Mouse (Mus musculus): Measurements from ENCODE around the gene Arhgap6.

The Arhgap6 gene

DNA sequence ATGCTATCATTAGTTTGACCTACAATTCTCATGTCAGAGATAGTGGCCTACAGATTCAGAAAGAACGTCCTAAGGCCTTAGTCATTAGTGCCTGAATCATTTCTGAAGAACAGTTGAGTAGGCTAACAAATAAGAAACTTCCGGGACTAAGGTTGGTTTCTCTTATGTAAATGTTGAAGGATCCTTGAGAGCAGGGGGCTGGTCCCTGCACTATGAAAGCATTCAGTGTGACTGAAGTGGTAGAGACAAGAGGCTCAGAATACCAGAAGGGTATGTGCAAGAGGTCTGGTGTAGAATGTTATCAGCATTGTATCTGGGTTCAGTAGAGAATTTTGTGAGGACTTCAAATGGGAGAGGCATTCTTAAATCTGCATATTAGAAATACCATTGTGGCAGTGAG lies 185.5 kb downstream of the Arhgap6 start:
- no peak for DNase-seq (ENCODE audit: low spot score in 2 of 2)

DNA sequence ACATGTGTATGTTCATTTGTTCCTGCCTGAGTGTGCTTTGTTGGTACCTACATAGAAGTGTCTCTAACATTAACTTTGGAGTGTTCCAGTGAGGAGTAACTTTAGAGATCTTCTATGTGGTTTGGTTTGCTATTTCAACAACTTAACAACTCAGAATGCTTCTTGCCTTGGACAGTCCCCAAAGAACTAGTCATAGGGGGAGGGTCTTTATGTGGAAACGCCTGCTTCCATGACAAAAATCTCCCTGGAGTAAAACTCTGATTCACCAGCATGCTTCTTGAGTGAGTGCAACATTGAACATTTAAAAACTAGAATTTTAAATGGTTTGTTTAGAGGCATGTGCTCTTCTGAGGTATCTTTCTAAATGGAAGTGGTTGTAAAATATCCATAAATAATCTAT lies 212.2 kb downstream of the Arhgap6 start:
- no peak for DNase-seq (ENCODE audit: low spot score in 2 of 2)

DNA sequence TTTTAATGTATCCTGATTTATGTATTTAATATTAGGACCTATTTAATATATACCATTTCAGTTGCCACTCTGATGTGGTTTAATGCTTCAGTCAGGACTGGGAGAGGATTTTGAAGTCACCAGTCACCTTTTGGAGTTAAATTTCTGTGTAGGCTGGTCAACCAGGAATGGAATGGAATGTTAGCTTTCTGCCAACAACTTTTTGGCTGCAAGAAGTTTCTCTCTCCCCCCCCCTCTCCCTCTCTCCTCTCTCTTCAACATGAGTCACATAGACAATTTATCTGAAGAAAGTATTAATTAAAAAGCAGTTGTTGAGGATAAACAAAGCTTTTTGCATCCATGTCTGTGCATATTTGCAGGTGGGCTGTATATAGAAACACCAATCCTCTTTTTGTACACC lies 217.8 kb downstream of the Arhgap6 start:
- DNase-seq (ENCODE audit: low spot score in 2 of 2) = no peak

DNA sequence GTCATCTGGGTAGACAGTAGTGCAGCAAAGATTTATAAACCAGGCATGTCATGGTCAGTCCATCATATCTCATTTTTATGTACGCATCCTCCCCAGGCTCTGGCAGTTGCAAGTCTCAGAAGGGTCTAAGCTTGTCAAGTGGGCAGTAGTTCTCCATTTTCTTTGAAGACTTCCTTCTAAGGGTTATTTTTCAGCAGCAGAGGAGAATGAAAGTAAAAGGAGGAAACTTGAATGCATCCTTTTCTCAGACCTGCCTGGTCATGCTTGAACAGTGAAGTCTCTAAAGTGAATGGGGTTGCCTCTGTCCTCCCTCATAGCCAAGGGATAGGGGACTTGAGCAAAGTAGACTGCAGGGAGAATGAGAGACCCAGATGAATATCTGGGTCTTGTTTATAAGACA lies 239.5 kb downstream of the Arhgap6 start:
- no peak for DNase-seq (ENCODE audit: low spot score in 2 of 2)

DNA sequence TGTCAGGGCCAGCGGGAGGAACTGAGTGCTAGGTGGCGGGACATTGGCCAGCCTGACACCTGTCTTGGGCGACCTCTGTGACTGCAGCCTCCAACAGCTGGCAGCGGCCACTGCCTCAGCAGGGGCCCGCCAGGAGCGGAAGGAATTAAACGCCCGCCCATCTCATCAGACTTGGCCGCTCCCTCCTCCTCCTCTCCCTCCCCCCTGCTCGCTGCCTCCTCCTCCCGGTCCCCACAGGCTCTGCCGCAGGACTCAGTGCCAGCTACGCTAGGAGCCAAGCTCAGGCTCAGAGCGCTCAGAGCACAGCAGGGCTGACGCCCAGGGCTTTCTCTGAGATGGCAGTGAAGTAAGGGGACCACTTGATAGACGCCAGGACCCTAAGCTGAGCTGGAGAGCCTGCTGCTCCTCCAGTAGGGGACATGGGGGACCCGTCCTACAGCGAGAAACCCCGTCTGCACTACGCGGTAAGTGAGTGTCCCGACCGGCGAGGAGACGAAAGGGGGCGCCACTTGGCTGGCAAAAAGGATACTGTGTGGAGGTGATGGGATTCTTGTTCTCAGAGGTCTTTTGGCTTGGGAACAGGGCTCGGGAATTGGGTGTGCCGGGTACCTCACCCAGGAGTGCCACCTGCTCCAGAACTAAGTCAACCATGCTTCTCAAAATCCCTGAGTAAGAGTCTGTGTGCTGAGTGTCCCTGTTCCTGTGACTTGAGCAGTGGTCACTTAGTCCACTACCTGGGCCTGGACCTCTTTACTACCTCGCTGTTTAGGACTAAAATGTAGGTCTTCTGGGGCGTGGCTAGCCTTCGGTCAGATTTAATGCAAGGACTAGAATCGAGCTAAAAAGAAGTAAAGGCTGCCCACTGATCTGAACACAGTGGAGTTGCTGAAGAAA lies 241.8 kb downstream of the Arhgap6 start:
- peak; percentile 54 to 72 for DNase-seq (ENCODE audit: low spot score in 2 of 2)

DNA sequence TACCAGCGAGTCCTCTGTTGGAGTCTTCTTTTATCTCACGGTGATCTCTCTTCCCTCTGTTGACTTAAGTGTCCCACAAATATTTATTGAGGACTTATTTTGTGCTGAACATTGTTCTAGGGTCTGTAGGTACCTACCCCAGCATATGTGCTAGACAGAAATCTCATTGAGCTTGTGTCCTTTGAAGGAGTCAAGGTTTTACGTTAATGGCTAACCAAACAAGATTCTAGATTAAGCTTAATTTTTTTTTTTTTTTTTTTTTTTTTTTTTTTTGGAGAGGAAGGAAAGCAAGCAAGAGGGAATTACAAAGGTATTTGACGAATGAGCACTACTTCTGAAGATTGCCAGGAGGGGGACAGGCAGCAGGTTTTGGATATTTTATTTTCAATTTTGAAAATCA lies 242.5 kb downstream of the Arhgap6 start:
- no peak for DNase-seq (ENCODE audit: low spot score in 2 of 2)

DNA sequence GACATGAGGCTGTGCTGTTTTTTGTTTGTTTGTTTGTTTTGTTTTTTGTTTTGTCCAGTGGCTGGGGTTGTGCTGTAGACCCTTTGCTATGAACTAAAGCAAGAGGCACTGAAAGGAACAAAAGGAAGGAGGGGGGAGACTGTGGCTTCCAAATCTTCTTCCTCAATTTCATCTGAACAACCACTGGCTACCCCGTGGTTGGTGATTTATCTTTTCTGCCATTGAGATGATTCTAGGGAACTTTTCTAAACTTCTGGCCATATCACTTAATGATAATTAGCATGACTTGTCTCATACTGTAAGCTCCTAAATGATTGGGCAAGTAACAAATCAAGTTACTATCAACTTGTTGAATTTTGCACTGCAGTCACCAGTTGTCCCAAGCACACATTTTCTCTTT lies 249.0 kb downstream of the Arhgap6 start:
- DNase-seq (ENCODE audit: low spot score in 2 of 2) = no peak

DNA sequence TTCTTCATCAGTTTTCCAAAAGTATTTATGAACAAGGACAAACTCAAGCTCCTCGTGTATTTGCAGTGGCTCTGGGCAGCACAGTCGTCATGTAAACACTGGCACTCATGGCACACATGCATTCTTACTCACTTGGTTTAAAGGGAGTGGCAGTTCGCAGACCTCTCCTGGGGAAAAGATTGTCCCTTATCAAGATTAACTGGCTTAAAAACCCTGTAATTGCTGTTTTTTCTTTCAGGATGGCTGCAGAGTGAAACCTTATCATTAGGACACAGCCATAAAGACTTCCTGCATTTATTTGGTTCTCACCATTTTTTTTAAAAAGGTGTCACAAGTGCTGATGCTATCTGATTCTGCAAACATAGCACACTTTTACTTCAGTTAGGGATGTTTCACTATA lies 252.7 kb downstream of the Arhgap6 start:
- no peak for DNase-seq (ENCODE audit: low spot score in 2 of 2)

DNA sequence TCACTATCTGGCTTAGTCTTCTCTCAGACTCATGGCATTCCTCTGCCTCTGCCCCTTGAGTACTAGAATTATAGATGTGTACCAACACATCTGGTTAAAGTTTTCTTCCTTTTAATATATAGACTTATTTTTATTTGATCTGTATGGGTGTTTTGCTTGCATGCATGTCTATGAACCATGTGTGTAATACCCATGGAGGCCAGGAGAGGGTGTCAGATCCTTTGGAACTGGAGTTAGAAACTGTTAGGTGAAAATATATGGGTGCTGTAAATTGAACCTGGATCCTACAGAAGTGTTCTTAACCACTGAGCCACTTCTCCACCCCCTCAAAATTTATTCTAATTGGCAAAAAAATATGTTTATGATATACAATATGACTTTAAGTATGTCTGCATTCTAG lies 254.7 kb downstream of the Arhgap6 start:
- no peak for DNase-seq (ENCODE audit: low spot score in 2 of 2)

DNA sequence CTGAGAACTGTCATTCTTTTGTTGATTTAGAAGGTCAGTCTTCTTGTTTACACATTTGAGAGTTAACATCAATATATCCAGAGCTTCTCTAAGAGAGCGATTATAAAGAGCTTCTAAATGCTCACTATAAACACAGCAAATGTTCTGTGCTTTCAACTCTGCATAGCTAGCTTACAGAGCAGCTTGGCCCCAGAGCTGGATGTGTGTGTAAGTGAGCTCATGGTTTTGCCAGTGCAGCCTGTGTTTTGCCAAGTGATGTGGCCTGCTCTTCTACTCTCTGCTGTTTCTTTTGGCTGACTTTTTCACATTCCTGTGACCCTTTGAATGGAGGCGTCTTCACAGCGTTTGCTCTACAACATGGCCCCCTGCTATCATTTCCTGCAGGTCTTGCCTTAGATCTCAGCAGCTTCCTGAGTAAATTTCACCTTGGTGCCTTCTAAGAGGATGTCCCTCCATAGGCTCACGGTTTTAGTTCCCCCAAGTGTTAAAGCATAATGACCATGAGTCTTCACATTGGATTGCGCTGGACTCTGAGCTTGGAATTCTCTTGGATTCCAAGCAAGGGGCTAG lies 259.1 kb downstream of the Arhgap6 start:
- DNase-seq (ENCODE audit: low spot score in 2 of 2) = no peak

DNA sequence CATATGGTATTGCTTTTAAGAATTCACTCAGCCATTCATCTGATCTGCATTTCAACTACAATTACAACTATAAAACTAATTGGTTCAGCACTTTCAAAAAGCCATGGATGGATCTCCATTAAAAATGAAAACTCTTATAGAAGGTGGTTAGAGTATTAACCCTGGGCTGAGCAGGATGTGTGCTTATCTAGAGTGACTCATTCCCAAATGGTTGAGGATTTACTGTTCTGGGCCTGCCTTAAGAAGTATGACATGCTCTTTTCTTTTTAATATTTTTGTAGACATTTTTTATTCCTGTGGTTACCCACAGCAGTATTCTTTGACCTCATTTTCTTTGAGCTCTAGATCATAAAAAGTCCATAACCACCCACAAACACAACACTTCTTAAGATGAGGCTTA lies 267.7 kb downstream of the Arhgap6 start:
- no peak for DNase-seq (ENCODE audit: low spot score in 2 of 2)

DNA sequence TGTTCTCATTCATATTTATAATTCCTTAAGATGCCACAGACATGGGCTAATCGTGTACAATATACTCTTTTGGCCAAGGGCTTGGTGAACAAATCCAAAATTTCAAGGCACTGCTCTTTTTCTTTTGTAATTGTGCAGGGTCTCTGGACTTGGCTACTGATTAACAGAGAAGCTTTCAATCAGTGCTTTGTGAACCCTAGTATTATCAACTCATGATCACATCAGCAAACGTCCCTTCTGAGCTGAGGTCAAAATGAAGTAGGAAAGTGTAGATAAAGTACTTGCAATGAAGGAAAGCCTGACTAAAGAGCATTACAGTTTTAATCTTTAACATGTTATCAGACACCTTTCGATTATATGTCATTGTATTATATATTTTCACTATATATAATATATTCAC lies 270.4 kb downstream of the Arhgap6 start:
- no peak for DNase-seq (ENCODE audit: low spot score in 2 of 2)

DNA sequence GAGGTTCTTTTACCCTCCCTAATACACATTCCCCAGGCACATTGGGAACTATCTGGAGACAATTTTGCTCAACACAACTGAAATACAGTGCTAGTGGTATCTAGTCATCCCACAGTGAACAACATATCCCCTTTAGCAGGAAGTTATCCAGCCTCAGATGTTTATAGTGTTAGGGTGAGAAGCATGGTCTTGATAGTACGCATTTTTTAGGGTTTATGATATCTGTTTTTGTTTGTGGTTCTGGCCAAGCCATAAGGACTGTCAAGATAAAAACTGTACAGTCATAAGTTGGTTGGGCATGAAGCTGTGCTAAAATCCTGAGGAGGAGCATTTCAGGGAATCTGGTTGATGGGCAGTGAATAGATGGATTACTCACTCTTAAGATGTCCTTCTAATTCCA lies 271.0 kb downstream of the Arhgap6 start:
- DNase-seq (ENCODE audit: low spot score in 2 of 2) = no peak

DNA sequence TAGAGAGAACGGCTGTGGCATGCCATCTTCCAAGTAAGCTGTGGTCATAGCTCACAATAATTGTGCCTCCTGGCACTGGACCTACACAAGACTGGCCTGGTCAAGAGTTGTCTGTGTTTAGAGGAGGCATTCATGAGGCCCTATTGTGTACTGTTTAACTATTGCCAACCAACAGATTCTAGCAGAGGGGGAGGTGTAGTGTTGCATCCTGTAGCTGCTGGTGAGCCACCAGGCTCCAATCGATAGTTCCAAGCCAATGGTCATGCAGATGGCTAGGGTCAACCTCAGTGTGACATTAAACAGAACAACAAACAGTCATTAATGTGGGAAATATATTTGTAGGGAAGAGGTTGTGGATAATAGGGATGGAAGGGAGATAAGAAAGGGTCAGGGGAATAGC lies 280.1 kb downstream of the Arhgap6 start:
- DNase-seq (ENCODE audit: low spot score in 2 of 2) = no peak

DNA sequence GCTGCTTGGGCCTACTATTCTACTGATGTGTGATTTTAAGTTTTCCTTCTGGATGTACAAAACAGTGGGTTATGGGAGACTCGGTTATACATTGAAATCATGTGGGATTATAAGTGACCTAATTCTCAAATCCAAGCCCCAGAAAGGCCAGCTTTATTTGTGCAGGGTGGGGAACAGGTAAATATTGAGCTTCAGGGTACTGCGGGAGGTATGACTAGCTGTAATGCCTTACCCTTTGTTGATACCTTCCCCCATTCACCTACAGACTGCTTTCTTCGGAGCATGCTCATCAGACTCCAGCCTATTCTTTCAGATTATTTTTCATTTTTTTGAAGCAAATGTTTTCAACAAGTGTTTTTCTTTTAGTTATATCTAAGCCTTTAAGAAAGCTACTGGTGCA lies 286.7 kb downstream of the Arhgap6 start:
- no peak for DNase-seq (ENCODE audit: low spot score in 2 of 2)

DNA sequence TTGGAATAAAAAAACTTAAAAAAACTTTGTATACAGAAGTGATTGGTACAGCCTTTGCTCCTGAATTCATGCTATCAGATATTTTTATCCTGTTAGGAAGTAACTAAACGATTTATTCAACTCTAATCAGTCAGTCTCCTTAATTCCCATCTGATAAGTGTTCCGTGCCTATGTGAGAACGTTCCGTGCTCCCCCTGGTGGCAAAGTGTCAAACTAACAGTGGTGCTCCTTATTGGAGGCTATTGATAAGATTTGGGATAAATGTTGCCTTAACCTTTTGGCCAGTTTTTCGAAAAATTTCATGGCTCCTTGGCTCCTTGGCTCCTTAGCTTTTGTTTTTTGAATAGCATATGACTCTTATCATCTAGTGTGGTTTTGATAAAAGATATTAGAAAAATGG lies 291.0 kb downstream of the Arhgap6 start:
- DNase-seq (ENCODE audit: low spot score in 2 of 2) = peak in 1 of 2 experiments; percentile 67

DNA sequence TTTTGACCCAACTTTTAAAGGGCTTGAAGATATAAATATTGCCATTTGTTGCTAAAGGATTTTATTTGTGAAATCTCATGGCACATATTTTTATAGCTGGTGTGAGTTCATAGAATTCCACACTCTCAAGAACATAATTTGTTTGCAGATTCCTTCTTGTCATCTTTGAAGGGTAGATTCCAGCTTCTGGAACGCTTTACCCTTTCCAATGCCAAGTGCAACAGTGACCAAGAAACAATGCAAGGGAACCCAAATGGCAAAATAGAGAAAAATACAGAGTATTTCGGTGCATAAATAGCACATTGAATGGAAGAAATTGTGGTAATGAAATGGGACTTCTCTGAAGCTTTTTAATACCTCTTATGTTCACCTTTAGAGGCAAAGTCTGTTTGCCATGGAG lies 294.3 kb downstream of the Arhgap6 start:
- DNase-seq (ENCODE audit: low spot score in 2 of 2) = no peak

DNA sequence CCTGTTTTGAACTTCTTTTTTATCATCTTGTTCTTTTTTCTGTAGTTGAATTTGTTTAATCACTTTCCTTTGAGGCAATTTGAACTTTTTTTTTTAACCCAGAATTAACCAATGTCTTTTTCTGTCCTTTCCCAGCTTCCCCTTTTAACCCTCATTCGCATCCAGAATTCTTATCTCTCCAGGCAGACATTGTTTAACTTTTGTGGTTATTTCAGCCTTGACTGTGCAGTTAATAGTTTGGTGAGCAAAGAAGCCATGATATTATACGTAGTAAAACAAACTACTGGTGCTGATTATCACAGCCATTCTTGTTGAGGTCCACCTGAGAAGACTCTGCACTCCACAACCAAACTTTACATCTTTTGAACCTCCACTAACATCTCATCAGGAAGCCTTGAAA lies 299.7 kb downstream of the Arhgap6 start:
- no peak for DNase-seq (ENCODE audit: low spot score in 2 of 2)

DNA sequence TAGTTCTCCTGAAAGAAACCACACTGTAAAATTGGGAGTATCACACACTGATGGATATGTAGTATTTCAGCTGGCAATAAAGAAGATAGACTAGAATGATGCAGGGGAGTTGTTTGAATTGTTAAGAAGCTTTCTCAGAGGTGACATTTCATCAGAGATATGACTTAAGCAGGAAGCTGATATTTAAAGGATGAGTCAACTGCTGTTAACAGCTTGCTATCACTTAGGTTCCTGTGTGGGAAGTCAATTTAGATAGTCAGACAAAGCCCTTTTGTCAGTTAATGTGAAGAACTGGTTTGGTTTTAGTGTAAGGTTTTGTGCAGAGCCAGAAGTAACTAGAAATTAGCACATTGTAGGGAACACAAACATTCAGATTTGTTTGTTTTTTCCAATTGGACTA lies 300.7 kb downstream of the Arhgap6 start:
- no peak for DNase-seq (ENCODE audit: low spot score in 2 of 2)

DNA sequence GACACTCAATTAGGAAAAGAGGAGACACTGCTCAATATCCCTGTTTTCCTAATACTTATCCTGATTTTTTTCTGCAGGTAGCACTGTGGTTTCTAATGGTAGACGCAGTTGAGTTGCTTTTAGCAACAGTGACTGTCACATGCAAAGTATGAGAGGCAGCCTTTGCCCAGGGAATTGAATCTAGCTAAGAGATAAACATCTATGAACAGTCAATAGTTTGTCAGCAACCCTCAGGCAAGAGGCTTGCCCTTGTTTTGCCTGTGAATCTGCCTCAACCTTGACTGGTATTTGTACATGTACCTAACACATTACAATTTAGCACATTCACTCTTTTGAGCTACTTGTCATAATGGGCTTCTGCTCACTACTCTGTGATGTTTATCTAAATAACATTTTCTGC lies 307.8 kb downstream of the Arhgap6 start:
- DNase-seq (ENCODE audit: low spot score in 2 of 2) = no peak

DNA sequence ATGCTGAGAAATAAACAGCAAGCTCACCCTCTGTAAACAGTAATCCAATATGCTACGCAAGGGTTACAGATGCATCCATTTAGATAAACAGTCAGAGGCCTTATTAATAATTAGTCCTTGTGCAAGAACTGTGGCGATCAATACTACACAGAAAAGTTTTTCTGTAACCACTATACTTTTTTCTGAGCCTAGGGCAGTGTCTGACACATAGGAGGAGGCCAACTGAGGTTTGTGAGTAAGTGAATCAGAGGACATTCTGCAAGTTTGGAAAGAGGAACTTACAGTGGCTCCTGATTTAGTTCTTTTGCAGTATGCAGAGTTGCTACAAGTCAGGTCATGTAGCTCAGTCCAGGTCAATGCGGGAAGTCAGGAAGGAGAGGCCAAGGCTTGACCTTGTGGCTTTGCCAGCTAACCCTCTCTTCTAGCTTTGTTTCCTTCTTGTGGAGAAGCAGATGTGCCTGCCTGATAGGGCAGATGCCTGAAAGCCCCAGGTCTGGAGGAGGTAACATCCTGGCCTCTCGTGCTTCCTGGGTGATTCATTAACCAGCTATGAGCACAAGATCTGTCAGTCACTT lies 311.2 kb downstream of the Arhgap6 start:
- DNase-seq (ENCODE audit: low spot score in 2 of 2) = no peak

DNA sequence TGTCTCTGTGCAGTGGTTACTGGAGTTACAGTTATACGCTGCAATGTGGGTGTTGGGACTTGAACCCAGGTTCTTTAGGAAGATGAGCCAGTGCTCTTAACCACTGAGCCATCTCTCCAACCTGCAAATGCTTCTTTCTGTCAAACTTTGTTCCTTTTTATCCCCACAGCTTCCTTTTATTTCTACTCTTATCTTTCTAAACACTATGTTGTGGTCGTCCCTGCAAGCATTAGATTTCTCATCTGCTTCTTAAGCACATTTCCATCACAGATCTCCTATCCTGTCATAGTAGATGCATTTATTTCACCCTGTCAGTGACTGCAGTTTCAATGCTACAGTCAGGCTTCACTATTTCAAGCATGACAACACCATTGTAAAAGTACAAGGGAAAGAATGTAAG lies 312.5 kb downstream of the Arhgap6 start:
- no peak for DNase-seq (ENCODE audit: low spot score in 2 of 2)

DNA sequence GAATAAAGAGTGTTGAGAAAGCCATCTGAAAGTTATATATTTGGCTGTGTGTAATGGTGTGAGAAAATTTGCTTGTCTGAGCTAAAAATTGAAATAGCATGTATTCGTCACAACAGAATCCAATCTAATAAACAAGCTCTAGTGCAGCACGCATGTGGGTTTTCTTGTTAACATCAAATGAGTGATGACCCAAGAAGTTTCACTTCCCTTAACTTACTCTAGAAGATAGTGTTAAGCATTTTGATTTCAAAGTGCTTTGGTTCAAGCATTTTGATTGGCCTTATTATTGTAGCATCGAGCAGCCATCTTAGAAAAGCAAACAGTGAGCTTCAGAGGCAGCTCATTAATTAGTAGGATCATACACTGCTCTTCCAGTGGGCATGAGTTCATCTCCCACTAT lies 315.1 kb downstream of the Arhgap6 start:
- no peak for DNase-seq (ENCODE audit: low spot score in 2 of 2)
